Mouse (Mus musculus) common myeloid progenitor, adult 5-6 weeks (primary cell): ENCODE data around the gene Nme2. TPM values are rescaled to one million over a fixed set of nuclear protein-coding genes. Genes with fewer than 3 reads are reported as not detected.
"Not testable (repeated sequence)": the region's sequence is repeated elsewhere in the genome, so short reads cannot be mapped to it uniquely, and the experiment has no call there.

Experiments used
- ATAC-seq: replicated peaks from 2 replicates; pipeline ENCODE4 v1.8.0; 2016; ENCODE audit warnings: low read depth, mild to moderate bottlenecking, moderate TSS enrichment, inconsistent platforms; ENCODE audit not compliant: poor library complexity, severe bottlenecking
- total RNA-seq: library from RNA; stranded (forward); fragments of 200-1000, 187-1606 nt; gene quantifications from 2 replicates; pipeline ENCODE4 v1.2.3, GENCODE M21; 2017

The Nme2 gene
- total RNA-seq, 1 experiment from 2014 or later, result 172 TPM

- peak; percentile 97 for ATAC-seq
Observed at GRCm38 (mm10) chr11:93968005-93968847, 12.2 kb upstream of the Nme2 start, which contains the start of the genes Gm20390 and Nme1. Gene Gm20390, minus strand, starts transcription at chr11:93968293. Gene Nme1, minus strand, starts transcription at chr11:93968521.

DNA sequence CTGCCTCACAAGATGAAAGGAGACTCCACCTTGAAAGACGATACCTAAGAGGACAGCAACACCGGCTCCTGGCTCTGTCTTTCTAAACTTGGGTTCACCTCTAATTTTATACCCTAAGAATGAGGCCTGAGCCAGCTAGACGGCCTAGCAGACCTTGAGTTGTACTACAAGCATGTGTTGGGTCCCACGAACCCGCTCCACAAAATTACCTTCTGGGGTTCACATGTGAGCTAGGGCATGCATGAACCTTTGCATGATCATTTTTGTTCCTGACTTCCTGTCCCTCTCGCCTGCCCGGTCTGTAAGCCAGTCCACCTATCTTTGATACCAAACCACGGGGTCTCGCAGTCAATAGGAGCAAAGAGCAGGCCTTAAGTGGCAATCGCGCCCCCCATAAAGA lies 11.3 kb upstream of the Nme2 start:
- 0 out of 2 replicates have a peak, but pooled peaks have one; percentile 5 for ATAC-seq

DNA sequence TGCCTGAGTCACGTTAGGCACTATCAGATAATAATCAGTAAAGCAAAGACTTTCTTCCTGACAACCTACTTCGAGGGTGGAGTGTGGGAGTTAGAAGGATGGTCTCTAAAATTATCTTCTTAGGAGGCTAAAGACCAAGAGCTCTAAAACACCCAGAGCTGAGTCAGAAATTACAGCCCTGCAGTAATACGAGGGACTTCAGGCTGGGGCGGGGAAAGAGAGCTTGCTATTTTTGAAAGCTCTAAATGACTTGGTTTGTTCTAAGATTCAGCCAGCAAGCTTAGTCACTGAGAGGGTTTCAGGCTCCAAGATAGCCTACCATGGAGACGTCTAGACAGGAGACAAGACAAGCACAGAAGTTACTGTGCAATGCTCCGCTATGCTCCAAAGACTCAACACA lies 9.3 kb upstream of the Nme2 start:
- no peak for ATAC-seq

DNA sequence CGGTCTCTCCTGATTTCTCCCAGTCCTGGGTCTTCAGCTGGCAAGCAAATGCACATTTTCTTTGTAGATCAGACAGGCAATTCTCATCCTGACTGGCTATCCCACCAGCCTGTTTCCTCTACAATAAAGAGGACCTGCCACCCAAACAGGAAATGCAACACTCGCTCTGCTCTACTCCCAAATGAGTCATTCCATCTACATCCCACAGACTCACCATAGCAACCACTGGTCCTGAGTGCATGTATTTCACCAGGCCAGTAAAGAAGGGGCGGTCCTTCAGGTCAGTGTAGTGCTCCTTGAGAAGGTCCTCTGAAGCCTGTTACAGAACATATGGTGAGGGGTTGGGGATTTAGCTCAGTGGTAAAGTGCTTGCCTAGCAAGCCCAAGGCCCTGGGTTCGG lies 7.0 kb upstream of the Nme2 start:
- no peak for ATAC-seq

DNA sequence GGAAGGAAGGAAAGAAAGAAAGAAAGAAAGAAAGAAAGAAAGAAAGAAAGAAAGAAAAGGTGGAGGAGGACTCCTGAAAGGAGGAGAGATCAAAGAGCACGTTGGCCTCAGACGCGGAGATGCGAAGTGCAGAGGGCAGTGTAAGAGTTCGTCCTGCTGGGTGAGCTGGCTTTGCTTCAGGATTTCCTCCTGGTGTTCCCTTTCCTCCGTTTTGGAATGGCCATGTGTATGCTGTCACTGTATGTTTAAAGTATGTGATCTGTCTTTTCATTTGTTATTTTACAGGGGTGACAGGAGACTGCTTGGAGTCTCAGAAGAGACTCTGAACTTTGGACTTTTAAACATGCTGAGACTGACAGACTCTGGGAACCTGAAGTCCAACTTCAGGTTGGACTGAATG lies 5.4 kb upstream of the Nme2 start:
- no peak for ATAC-seq

DNA sequence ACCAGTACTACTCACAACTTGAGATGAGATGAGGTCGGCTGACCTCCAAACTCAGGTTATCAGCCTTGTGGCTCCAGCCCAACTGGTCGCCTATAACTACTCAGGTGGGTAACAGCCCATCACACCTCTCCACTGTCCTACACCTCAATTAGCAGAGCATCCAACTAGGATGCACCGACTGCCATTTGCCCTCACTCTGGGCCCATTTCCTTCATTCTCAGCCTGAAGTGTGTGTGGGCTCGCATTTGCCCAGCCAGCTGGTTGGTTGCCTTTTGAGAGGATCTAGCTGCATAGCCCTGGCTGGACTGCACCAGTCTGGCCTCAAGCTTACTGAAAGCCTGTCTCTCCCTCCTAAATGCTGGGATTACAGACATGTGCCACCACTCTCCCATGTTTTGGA lies 1.7 kb upstream of the Nme2 start:
- no peak for ATAC-seq

GRCm38 (mm10) chr11:93957031-93957555 lies 1.0 kb upstream of the Nme2 start:
- no peak for ATAC-seq

DNA sequence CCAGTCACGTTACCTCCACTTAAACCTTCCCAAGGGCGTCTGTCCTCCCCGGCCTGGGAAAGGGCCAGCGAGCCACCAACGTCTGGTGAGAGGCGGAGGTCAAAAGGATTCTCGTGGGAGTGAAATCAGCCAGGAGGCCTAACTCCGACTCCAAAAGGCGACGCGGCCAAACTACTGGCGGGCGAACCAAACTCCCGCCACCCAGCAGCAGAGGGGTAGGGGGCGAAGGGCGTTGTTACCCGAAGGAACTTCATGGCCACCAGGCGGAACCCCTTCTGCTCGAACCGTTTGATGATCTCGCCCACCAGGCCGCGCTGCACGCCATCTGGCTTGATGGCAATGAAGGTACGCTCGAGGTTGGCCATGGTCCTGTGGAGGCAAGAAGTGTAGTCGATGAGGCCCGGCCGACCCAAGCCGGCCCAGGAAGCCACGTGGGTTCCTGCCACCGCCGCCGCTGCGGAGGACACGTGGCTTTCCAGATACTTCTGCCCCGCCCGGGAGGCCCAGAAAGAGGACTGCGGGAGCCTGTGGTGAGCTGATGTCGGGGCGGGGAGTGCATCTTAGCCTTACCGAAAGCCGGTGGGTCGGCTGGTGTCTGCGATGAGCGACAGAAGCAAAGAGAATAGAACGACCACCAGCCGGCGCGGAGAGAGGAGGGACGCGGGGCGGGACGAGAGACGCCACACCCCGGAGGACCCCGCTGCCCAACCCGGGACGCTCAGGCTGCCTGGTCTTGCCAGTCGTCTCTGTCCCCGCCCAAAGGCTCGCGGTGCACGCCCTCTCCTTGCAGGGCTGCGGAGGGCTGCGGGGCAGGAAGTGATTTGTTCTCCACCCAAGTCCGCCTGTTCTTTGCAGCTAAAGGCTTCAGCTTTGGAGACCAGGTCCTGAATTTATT lies 556 bp downstream of the Nme2 start:
- ATAC-seq, result peak; percentile 97

- ATAC-seq, result no peak
Observed at GRCm38 (mm10) chr11:93954738-93955255, 1.3 kb downstream of the Nme2 start.

- no peak for ATAC-seq
Observed at GRCm38 (mm10) chr11:93952376-93952775, 3.7 kb downstream of the Nme2 start.

DNA sequence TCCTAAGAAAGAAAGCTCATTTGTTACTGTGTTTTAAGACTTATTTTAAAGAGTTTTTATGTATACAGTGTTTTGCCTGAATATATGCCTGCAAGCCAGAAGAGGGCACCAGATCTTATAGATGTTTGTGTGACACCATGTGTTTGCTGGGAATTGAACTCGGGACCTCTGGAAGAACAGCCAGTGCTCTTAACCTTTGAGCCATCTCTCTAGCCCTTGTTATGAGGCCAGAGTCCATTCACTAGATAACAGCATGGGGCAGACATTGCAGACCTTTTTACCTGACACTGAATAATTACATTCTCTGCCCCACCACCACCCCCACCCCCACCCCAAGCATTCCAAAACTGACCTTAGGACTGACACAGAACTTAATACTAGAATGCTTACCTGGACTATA lies 6.0 kb downstream of the Nme2 start:
- no peak for ATAC-seq

- ATAC-seq, result no peak
Observed at GRCm38 (mm10) chr11:93948887-93949567, 7.0 kb downstream of the Nme2 start.

DNA sequence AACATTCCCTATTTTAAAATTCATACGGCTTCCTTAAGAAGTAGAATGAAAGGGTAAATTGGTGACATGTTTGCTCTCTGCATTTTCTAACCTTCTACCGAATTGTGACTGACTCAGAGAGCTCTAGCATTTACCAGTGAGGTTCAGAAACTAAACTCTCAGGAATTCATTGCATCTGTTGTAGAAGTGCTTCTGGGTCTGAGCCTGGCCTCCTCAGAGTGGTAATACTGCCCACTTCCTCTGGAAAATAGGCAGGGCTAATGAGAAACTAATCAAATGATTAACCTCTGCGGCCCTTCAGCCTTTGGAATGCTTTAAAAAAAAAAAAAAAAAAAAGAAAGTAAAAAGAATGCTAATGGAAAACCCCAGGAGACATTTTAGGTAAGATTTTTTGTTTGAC lies 11.1 kb downstream of the Nme2 start:
- no peak for ATAC-seq

DNA sequence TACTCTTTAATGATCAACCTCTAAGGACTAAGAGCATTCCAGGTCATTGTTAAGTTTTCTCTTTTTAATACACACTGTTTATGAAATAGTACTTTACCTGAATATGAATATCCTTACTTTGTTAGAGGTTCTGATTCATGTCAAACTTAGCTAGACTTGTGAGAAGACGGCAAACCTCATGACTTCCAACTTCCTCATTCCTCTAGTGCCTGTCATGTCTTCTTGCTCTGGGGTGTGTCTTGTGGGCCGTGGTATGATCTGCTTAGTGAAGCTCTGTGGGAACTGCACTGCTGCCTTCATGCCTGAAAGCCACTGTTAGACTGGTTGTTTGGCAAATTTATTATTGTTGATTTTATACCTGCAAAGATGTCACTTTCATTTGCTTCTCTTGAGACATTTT lies 15.2 kb downstream of the Nme2 start:
- ATAC-seq, result peak; percentile 95

GRCm38 (mm10) chr11:93929106-93929505 lies 27.0 kb downstream of the Nme2 start:
- no peak for ATAC-seq

DNA sequence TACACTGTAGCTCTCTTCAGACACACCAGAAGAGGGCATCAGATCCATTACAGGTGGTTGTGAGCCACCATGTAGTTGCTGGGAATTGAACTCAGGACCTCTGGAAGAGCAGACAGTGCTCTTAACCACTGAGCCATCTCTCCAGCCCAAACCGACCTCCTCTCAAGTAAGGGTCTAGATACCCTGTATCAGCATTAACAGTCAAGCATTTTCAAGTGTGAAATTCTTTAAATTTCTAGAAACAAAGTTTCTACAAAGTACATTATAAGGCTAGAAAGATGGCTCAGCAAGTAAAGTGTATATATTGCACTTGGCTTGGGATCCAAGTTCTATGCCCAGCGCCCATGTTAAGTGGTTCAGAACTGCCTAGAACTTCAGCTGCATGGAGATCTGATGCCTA lies 41.0 kb downstream of the Nme2 start:
- ATAC-seq, result not testable (repeated sequence)

DNA sequence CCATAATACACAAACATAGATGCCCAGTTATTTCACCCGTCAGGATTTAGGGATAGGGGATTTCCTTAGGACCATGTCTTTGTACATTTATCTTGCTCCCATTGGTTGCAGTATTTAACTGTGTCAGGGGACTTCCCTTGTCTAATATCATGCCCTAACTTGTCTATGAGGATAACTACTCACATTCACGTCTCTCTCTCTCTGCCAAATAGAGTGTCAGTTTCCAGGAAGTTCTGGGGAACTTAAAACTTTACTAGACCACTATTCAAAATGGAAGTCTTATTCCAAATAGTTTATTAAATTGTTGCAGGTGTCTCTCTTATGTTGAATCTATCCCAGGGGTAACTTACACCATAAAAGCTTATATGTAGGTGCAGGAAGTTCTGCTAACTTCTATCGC lies 44.5 kb downstream of the Nme2 start:
- no peak for ATAC-seq

- ATAC-seq, result no peak
Observed at GRCm38 (mm10) chr11:93908829-93909228, 47.2 kb downstream of the Nme2 start.

DNA sequence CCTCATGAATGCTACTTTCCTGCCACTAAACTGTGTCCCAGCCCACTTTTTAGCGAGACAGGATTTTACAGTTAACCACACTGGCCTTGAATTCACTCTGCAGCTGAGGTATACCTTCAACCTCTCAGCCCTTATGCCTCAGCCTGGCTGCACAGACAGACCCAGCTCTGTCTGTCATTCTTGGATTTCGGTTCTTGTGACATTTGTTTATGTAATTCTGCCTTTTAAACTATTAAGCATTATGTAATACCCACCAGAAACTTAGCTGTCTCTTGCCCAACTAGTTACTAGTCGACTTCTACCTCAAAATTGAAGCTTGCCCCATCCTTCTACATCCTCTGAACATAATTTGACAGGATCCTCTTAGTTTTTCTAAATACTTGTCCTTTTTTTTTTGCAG lies 48.2 kb downstream of the Nme2 start:
- no peak for ATAC-seq

GRCm38 (mm10) chr11:93906834-93907233 lies 49.2 kb downstream of the Nme2 start:
- no peak for ATAC-seq
